Mouse (Mus musculus) layer of hippocampus, adult 9-10 months (tissue): ENCODE results near the gene Spns3.

Source experiments
- DNase-seq: peaks from one replicate; pipeline ENCODE4 v3.0.0; 2022; ENCODE audit warnings: low spot score

Gene Spns3

DNA sequence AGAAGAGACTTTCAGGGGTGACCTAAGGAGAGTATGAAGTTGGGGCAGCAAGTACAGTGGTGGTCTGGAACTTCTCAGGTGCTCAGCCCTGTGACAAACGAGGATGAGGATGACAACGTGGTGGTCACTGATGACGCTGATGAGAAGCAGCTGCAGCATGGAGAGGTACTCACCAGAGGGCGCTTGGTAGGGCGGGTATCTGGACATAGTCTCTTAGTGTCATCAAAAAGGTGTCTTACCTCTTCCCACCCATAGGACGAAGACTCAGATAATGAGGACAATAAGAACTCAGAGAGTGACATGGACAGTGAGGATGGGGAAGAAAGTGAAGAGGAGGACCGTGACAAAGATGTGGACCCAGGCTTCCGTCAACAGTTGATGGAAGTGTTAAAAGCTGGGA lies 102.8 kb downstream of the Spns3 start:
- DNase-seq: no peak

DNA sequence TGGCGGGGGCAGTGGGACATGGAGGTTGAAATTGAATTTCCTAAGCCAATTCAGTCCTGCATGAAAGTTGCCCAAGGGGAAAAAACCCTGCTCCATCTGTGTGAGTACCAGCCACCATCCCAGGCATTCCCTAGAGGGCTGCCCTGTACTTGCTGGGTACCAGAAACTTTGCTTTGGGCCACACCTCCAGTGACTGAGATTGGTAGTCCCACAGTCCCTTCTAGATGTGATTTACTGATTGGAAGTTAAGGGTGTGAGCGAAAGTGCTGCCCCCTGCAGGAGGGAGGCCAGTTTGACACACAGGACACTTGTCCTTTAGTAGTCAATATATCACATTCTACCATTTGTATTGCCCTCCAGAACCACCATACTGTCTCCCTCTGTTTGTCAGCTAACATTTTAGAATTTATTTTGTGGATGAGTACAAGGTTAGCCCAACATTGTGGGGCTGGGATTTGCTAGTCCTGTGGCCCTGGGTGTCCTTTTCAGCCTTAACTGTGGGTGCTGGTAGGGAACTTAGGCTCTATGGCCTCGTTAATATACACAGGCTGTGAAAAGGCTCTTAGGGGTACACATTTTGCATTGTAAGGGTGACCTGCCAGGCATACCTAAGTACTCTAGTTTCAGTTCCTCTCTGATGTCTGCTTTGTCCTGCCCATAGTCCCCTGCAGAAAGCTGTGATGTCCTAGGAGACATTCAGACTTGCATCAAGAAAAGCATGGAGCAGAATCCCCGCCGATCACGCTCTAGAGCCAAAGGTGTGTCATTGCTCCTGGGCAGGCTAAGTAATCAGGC lies 103.8 kb downstream of the Spns3 start:
- no peak for DNase-seq
